Mouse (Mus musculus): ENCODE measurements around the gene Arhgap1.
A peak's percentile ranks its signal among the peaks of the same experiment; 100 is the strongest.
"Not testable (repeated sequence)": the region's sequence is repeated elsewhere in the genome, so short reads cannot be mapped to it uniquely, and the experiment has no call there.

Arhgap1 gene

GRCm38 (mm10) chr2:91649553-91650359, at the start of gene Arhgap1, which contains the start of gene Zfp408:
TSS of gene Arhgap1 (plus strand) at chr2:91649860.
TSS of gene Zfp408 (minus strand) at chr2:91649791.
- peak; percentile 94 for DNase-seq (ENCODE audit: low spot score)

GRCm38 (mm10) chr2:91600475-91600874, 49.2 kb upstream of the Arhgap1 start:
- DNase-seq (ENCODE audit: low spot score), result no peak

GRCm38 (mm10) chr2:91602389-91602788, 47.3 kb upstream of the Arhgap1 start:
- no peak for DNase-seq (ENCODE audit: low spot score)

- not testable (repeated sequence) for DNase-seq (ENCODE audit: low spot score)
These were observed 40.3 kb upstream of the Arhgap1 start for GRCm38 (mm10) chr2:91609370-91609769.

GRCm38 (mm10) chr2:91622356-91622755, 27.3 kb upstream of the Arhgap1 start:
- DNase-seq (ENCODE audit: low spot score), result no peak

- not testable (repeated sequence) for DNase-seq (ENCODE audit: low spot score)
These were observed 26.3 kb upstream of the Arhgap1 start for GRCm38 (mm10) chr2:91623366-91623765.

GRCm38 (mm10) chr2:91627486-91627885, 22.2 kb upstream of the Arhgap1 start:
- DNase-seq (ENCODE audit: low spot score), result no peak

GRCm38 (mm10) chr2:91628171-91628570, 21.5 kb upstream of the Arhgap1 start:
- no peak for DNase-seq (ENCODE audit: low spot score)

- DNase-seq (ENCODE audit: low spot score), result no peak
These were observed 20.0 kb upstream of the Arhgap1 start for GRCm38 (mm10) chr2:91629682-91630081.

GRCm38 (mm10) chr2:91630384-91630783, 19.3 kb upstream of the Arhgap1 start:
- DNase-seq (ENCODE audit: low spot score), result no peak

GRCm38 (mm10) chr2:91631826-91632225, 17.8 kb upstream of the Arhgap1 start:
- DNase-seq (ENCODE audit: low spot score), result no peak

GRCm38 (mm10) chr2:91632316-91632715, 17.3 kb upstream of the Arhgap1 start:
- DNase-seq (ENCODE audit: low spot score), result no peak

GRCm38 (mm10) chr2:91633334-91633977, 16.2 kb upstream of the Arhgap1 start:
- no peak for DNase-seq (ENCODE audit: low spot score)

GRCm38 (mm10) chr2:91634841-91635240, 14.8 kb upstream of the Arhgap1 start:
- DNase-seq (ENCODE audit: low spot score), result no peak

- no peak for DNase-seq (ENCODE audit: low spot score)
These were observed 14.2 kb upstream of the Arhgap1 start for GRCm38 (mm10) chr2:91635486-91635885.

- DNase-seq (ENCODE audit: low spot score), result no peak
These were observed 13.4 kb upstream of the Arhgap1 start, which contains the start of gene F2 for GRCm38 (mm10) chr2:91636229-91636628. TSS of gene F2 (minus strand) at chr2:91636414.

GRCm38 (mm10) chr2:91636727-91637338, 12.8 kb upstream of the Arhgap1 start:
- DNase-seq (ENCODE audit: low spot score), result no peak

GRCm38 (mm10) chr2:91638931-91639330, 10.7 kb upstream of the Arhgap1 start:
- DNase-seq (ENCODE audit: low spot score), result no peak

GRCm38 (mm10) chr2:91642825-91643415, 6.7 kb upstream of the Arhgap1 start:
- no peak for DNase-seq (ENCODE audit: low spot score)

GRCm38 (mm10) chr2:91644021-91644420, 5.6 kb upstream of the Arhgap1 start:
- DNase-seq (ENCODE audit: low spot score), result no peak

- no peak for DNase-seq (ENCODE audit: low spot score)
These were observed 4.3 kb upstream of the Arhgap1 start for GRCm38 (mm10) chr2:91645354-91645753.

GRCm38 (mm10) chr2:91645811-91646210, 3.8 kb upstream of the Arhgap1 start:
- DNase-seq (ENCODE audit: low spot score), result no peak

Data from ovary, adult 18-20 months (tissue).